In the genomic region with DNA sequence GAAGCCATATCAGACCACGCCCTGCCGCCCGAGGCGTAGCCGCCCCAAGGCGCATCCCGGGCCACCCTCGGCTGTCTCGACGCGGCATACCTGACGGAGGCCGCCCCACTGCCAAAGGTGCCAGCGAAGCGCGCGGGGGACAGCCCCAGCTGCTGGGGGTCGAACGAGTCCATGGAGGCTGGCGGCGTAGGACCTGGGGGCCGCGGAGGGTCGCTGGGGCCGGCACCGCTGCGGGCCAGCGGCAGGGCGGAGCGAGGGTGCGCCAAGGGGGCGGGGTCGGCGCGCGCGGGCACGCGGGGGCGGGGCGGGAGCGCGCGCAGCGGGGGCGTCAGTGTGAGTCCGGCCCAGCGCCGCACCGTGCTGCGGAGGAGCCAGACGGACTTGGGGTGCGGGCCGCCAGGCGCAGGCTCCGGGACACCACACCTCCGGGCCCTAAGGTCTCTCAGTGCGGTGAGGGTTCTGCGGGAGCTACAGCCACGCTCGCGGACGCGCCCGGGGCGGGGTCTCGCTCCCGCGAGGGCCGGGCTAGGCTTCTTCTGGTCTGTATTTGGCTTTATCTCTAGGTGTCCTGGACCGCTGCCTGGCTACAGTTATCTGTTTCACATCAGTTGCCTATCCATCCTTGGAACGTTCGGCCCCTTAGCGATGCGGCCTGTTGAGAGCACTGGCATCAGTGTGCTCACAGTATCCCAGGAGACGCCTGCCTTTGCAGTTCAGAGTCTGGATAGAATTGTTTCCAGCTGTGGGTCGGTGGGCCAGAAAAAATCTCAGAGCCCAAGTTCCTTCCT, we compare ENCODE assay signal across 8 mouse cellular contexts.
DNase-seq lines count a peak whose midpoint lies in the region; ATAC-seq lines count a peak whose summit lies in the region.

No protein-coding gene starts in this region.

- ATAC-seq in hindbrain, embryonic 15.5 days (ENCODE audit: low FRiP score, low read depth): peak; percentile 89

- H3K9me3 ChIP-seq in hindbrain, embryonic 15.5 days: no peaks in the 10 kb centered on the region

- H3K27ac ChIP-seq in hindbrain, embryonic 15.5 days (replicated peaks): peak overlapping the region; percentile 99

- under 1% methylated on average over 60 of the region's 77 CpGs for WGBS in hindbrain, embryonic 15.5 days

- no peaks in the 10 kb centered on the region for H3K36me3 ChIP-seq in hindbrain, embryonic 15.5 days

- peak; percentile 69 for DNase-seq in T-cell, adult 2 months (ENCODE audit: low spot score)
- peak; percentile 92 to 93 for DNase-seq in cerebellum, postnatal 25 days
- DNase-seq in frontal cortex, postnatal 36 days (ENCODE audit: low spot score in 2 of 2): peak; percentile 76 to 77
- DNase-seq in layer of hippocampus, postnatal 36 days: peak; percentile 72 to 79
- DNase-seq in lung, postnatal 25 days (ENCODE audit: low spot score): peak; percentile 58
- DNase-seq in retina, adult 2 months (ENCODE audit: low read depth, low spot score): peak; percentile 59
- peak; percentile 76 to 81 for DNase-seq in thymus, postnatal 36 days

- H3K27me3 ChIP-seq in hindbrain, embryonic 15.5 days: no peaks in the 10 kb centered on the region

- H3K4me1 ChIP-seq in hindbrain, embryonic 15.5 days (replicated peaks): peaks cover 34% of the 10 kb centered on the region

- H3K4me2 ChIP-seq in hindbrain, embryonic 15.5 days: peak overlapping the region; percentile 66

- peak overlapping the region; percentile 97 for H3K9ac ChIP-seq in hindbrain, embryonic 15.5 days

- peak overlapping the region; percentile 91 for H3K4me3 ChIP-seq in hindbrain, embryonic 15.5 days

Comparison
In these comparisons a context has a peak if more than half of its experiments do, and no peak if none do; other contexts are left out.
1. Peak in every context shown above with its lines: DNase-seq, ATAC-seq, H3K4me3 ChIP-seq and H3K27ac ChIP-seq.